Mouse (Mus musculus) neural tube, embryonic 11.5 days (tissue): ENCODE measurements around the gene Ush1c. TPM values are rescaled to one million over a fixed set of nuclear protein-coding genes. Genes with fewer than 3 reads are reported as not detected.

Experiments
- ATAC-seq: fragments of 200-750 bp; cut with Nextera tagmentation; 2 replicates; pipeline ENCODE4 v1.8.0; 2017; ENCODE audit warnings: moderate number of reproducible peaks, mild to moderate bottlenecking, moderate TSS enrichment, moderate library complexity; ENCODE audit not compliant: insufficient read depth, low FRiP score, low TSS enrichment
- DNase-seq: peaks from one replicate; pipeline ENCODE4 v3.0.0-alpha.2; 2015; ENCODE audit warnings: low spot score
- H3K27ac ChIP-seq: fragments of 300-500 bp; sonication (generic); 2 replicates; pipeline ENCODE4 v1.5.1; 2014; ENCODE audit warnings: low read depth, mild to moderate bottlenecking, low read length
- H3K27me3 ChIP-seq: fragments of 300-500 bp; sonication (generic); 2 replicates; pipeline ENCODE4 v1.6.1; 2014; ENCODE audit warnings: mild to moderate bottlenecking, low read length, mixed read lengths; ENCODE audit not compliant: control insufficient read depth, insufficient read depth
- H3K36me3 ChIP-seq: fragments of 300-500 bp; sonication (generic); 2 replicates; pipeline ENCODE4 v1.6.1; 2014; ENCODE audit warnings: mild to moderate bottlenecking, low read length, moderate library complexity, mixed read lengths; ENCODE audit not compliant: control insufficient read depth, insufficient read depth
- H3K4me1 ChIP-seq: fragments of 300-500 bp; sonication (generic); 2 replicates; pipeline ENCODE4 v1.6.1; 2014; ENCODE audit warnings: low read length, mixed read lengths; ENCODE audit not compliant: control insufficient read depth, insufficient read depth
- H3K4me2 ChIP-seq: fragments of 300-500 bp; sonication (generic); 2 replicates; pipeline ENCODE4 v1.6.1; 2014; ENCODE audit warnings: low read depth, mild to moderate bottlenecking, moderate library complexity
- H3K4me3 ChIP-seq: fragments of 300-500 bp; sonication (generic); 2 replicates; pipeline ENCODE4 v1.5.1; 2014; ENCODE audit warnings: low read depth, low read length
- H3K9ac ChIP-seq: fragments of 300-500 bp; sonication (generic); 2 replicates; pipeline ENCODE4 v1.6.1; 2014; ENCODE audit warnings: mild to moderate bottlenecking, low read length
- H3K9me3 ChIP-seq: fragments of 300-500 bp; sonication (generic); 2 replicates; pipeline ENCODE4 v1.6.1; 2016; ENCODE audit warnings: low read length; ENCODE audit not compliant: control insufficient read depth
- WGBS: fragments of 180-500 bp; shearing (Covaris S2); extraction: QIAGEN DNeasy Blood & Tissue Kit; methylation state at CpG from one replicate; pipeline ENCODE4 v1.1.7; 2014; 5-methylcytosine and 5-hydroxymethylcytosine counted together
- polyA plus RNA-seq: library from polyadenylated mRNA; unstranded; fragments of >200 nt; fragmentation: Nextera tagmentation; extraction: Ambion mirVana; gene quantifications from 2 replicates; pipeline ENCODE4 v1.2.1, GENCODE M21; 2014

The Ush1c gene
- polyA plus RNA-seq, 1 experiment from 2014 or later: 2.8 TPM

- WGBS: 81% methylated on average over 4 of the region's 4 CpGs
- no peaks in the 10 kb centered on the region for H3K4me1 ChIP-seq
- no peak for ATAC-seq
Measured at GRCm38 (mm10) chr7:46251841-46252240, 13.5 kb upstream of the Ush1c start.

DNA sequence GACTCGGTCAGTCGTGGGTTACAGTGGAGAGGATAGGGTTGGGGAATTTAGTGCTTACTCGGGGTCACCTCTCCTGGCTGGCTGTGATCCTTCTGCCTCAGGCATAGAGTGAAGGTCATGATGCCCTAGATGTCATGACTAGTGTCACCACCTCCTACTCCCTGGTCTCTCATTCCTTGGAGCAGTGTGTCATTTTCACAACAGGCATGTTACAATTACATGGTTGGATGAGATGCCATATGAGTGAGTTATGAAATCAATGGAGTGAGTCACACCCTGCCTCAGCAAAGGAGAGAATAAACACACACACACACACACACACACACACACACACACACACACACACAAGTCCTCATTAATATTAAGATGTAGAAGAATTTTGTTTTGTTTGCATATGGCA is 9.3 kb upstream of the Ush1c start:
- Histone ChIP-seq H3K4me2 (no peak overlapping the region), H3K27ac (no peak overlapping the region), H3K27me3 (no peaks in the 10 kb centered on the region), H3K4me1 (no peaks in the 10 kb centered on the region), H3K4me3 (no peak overlapping the region), H3K9ac (no peak overlapping the region), H3K36me3 (no peaks in the 10 kb centered on the region), H3K9me3 (no peaks in the 10 kb centered on the region)
- ATAC-seq (no peak), DNase-seq (no peak)
- WGBS: 80% methylated on average over 3 of the region's 3 CpGs

More at GRCm38 (mm10) chr7:46251841-46252240, 13.5 kb upstream of the Ush1c start:
- Histone ChIP-seq H3K36me3 (no peaks in the 10 kb centered on the region), H3K9me3 (no peaks in the 10 kb centered on the region), H3K27ac (no peak overlapping the region), H3K4me3 (no peak overlapping the region), H3K9ac (no peak overlapping the region), H3K27me3 (no peaks in the 10 kb centered on the region), H3K4me2 (no peak overlapping the region)
- no peak for DNase-seq

DNA sequence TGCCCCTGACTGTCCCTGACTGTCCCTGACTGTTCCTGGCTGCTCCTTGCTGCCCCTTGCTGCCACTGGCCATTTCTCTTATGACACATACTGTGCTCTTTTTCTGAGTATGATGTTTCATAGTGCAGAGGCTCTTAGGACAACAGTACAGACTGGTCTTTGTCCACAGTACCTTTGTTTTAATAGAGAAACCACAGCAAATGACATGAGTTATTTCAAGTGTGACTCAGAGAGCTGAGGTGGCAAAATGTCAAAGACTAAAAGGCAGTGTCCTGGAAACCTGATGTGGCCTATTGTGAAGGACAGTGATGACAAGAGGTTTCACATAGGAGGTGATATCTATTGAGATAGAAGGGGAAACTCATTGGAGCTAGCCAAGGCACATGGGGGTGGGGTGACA is 8.6 kb upstream of the Ush1c start:
- no peaks in the 10 kb centered on the region for H3K27me3 ChIP-seq

GRCm38 (mm10) chr7:46240696-46241095 is 2.4 kb upstream of the Ush1c start, which contains the start of gene Otog:
TSS of gene Otog (plus strand) at chr7:46240987.
- Histone ChIP-seq H3K9ac (no peak within 1 kb of the TSS), H3K4me2 (no peak within 1 kb of the TSS), H3K4me3 (no peak within 1 kb of the TSS), H3K27ac (no peak within 1 kb of the TSS), H3K4me1 (peaks cover 6% of the 10 kb centered on the region; the same call in 1 of the 2 replicates), H3K27me3 (no peaks in the 10 kb centered on the region), H3K9me3 (no peaks in the 10 kb centered on the region), H3K36me3 (no peaks in the 10 kb centered on the region)
- DNase-seq (no peak), ATAC-seq (no peak)
- WGBS: 18% methylated on average over 2 of the region's 2 CpGs

More for the DNA sequence above, 8.6 kb upstream of the Ush1c start:
- no peak overlapping the region for H3K4me3 ChIP-seq
- no peak overlapping the region for H3K9ac ChIP-seq
- H3K4me1 ChIP-seq: no peaks in the 10 kb centered on the region
- H3K27ac ChIP-seq: no peak overlapping the region
- no peak for DNase-seq
- H3K9me3 ChIP-seq: no peaks in the 10 kb centered on the region
- no peak overlapping the region for H3K4me2 ChIP-seq
- ATAC-seq: no peak
- H3K36me3 ChIP-seq: no peaks in the 10 kb centered on the region

- 88% methylated on average over 4 of the region's 4 CpGs for WGBS
- no peaks in the 10 kb centered on the region for H3K36me3 ChIP-seq
- ATAC-seq (no peak), DNase-seq (no peak)
- no peaks in the 10 kb centered on the region for H3K27me3 ChIP-seq
- peaks cover 6% of the 10 kb centered on the region; the same call in 1 of the 2 replicates for H3K4me1 ChIP-seq
- H3K27ac ChIP-seq: no peak overlapping the region
- H3K4me3 ChIP-seq: no peak overlapping the region
- no peak overlapping the region for H3K9ac ChIP-seq
- H3K9me3 ChIP-seq: no peaks in the 10 kb centered on the region
- no peak overlapping the region for H3K4me2 ChIP-seq
Measured at GRCm38 (mm10) chr7:46240091-46240490, 1.8 kb upstream of the Ush1c start.

DNA sequence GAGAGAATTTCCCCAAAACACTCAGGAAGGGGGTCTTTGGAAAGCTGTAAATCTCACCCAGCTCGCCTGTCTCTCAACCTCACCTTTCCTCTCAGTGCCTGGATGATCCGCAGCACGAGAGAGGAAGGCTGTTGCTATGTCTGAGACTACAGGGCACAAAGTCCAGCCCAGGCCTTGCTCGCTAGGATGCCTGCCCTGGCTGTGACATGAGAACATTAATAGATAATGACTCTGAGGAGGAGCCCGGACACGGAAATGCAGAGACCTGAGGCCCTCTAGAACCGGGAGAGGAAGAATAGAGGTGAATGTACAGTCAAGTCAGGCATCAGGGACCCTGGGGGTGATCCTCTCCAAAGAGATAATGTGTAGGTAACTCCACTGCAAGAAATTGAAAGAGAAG is 1.1 kb downstream of the Ush1c start:
- Histone ChIP-seq H3K9ac (no peak overlapping the region), H3K36me3 (no peaks in the 10 kb centered on the region), H3K4me1 (peaks cover 6% of the 10 kb centered on the region; the same call in 1 of the 2 replicates), H3K9me3 (no peaks in the 10 kb centered on the region), H3K4me2 (no peak overlapping the region), H3K27ac (no peak overlapping the region), H3K27me3 (no peaks in the 10 kb centered on the region), H3K4me3 (no peak overlapping the region)
- WGBS: 64% methylated on average over 7 of the region's 7 CpGs
- DNase-seq: no peak
- no peak for ATAC-seq

- Histone ChIP-seq H3K27ac (no peak overlapping the region), H3K36me3 (no peaks in the 10 kb centered on the region), H3K4me3 (no peak overlapping the region), H3K9ac (no peak overlapping the region), H3K9me3 (no peaks in the 10 kb centered on the region), H3K27me3 (no peaks in the 10 kb centered on the region), H3K4me1 (peaks cover 6% of the 10 kb centered on the region; the same call in 1 of the 2 replicates), H3K4me2 (no peak overlapping the region)
- ATAC-seq: no peak
- 70% methylated on average over 15 of the region's 15 CpGs for WGBS
- no peak for DNase-seq
Measured at GRCm38 (mm10) chr7:46236363-46236762, 1.9 kb downstream of the Ush1c start.

DNA sequence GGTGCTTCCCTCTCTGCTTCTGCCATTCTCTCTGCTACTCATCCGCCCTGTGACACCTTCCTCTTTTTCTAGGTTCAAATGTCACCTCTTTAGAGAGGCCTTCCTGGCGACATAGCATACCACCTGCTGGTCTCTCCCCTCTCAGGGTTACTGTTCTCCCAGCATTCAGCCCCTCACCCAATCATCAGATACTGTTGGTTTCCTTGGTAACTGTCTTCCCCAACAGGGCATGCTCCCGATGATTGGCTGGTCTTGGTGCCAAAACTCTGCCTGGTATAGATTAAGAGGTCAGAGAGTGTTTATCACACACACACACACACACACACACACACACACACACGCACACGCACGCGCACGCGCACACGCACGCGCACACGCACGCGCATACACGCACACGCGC is 2.4 kb downstream of the Ush1c start:
- 60% methylated on average over 18 of the region's 18 CpGs for WGBS
- Histone ChIP-seq H3K36me3 (no peaks in the 10 kb centered on the region), H3K9ac (no peak overlapping the region), H3K4me1 (peaks cover 6% of the 10 kb centered on the region; the same call in 1 of the 2 replicates), H3K9me3 (no peaks in the 10 kb centered on the region), H3K27me3 (no peaks in the 10 kb centered on the region), H3K27ac (no peak overlapping the region), H3K4me3 (no peak overlapping the region), H3K4me2 (no peak overlapping the region)
- ATAC-seq: no peak
- no peak for DNase-seq

DNA sequence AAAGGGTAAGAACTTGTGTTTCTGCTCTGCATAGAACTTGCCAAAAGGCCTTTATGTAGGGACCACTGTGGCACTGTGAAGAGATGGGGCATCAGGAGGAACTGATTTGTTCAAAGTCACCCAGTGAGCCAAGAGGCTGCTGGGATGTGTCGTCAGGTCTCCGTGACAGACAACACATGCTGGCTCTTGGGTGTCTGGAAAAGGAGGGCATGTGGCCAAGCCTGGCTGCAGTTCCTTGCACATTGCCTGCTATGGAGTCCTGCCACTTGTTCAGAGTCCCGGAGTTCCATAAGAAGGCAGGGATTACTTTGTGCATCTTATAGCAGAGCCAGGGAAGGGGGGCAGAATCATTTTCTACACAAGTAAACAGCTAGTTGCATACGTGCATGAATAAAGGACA is 11.4 kb downstream of the Ush1c start:
- Histone ChIP-seq H3K4me1 (no peaks in the 10 kb centered on the region), H3K27me3 (no peaks in the 10 kb centered on the region), H3K4me2 (no peak overlapping the region), H3K9ac (no peak overlapping the region), H3K36me3 (no peaks in the 10 kb centered on the region), H3K27ac (no peak overlapping the region), H3K9me3 (no peaks in the 10 kb centered on the region), H3K4me3 (no peak overlapping the region)
- ATAC-seq (no peak), DNase-seq (no peak)
- 86% methylated on average over 4 of the region's 4 CpGs for WGBS
